Mouse (Mus musculus) cortical plate, adult 2 months (tissue): ENCODE data around the gene Plekhg6. TPM values are rescaled to one million over a fixed set of nuclear protein-coding genes. Genes with fewer than 3 reads are reported as not detected.

ENCODE experiments used
- H3K27ac ChIP-seq: fragments of 200-500 bp; 2 replicates; pipeline ENCODE4 v1.5.1; 2012; ENCODE audit warnings: low read length, control low read depth, inconsistent platforms; ENCODE audit not compliant: insufficient read depth
- H3K4me1 ChIP-seq: fragments of 200-500 bp; 2 replicates; pipeline ENCODE4 v1.6.1; 2011; ENCODE audit warnings: low read length; ENCODE audit not compliant: control insufficient read depth, insufficient read depth
- H3K4me3 ChIP-seq: fragments of 200-500 bp; 2 replicates; pipeline ENCODE4 v1.5.1; 2011; ENCODE audit warnings: mild to moderate bottlenecking, low read length, control low read depth; ENCODE audit not compliant: insufficient read depth
- CTCF ChIP-seq: fragments of 200-500 bp; IDR thresholded peaks from 2 replicates; pipeline ENCODE4 v1.5.1; 2011; ENCODE audit warnings: mild to moderate bottlenecking, control low read depth, low read length; ENCODE audit not compliant: insufficient read depth; ENCODE audit errors: extremely low read depth
- POLR2A ChIP-seq: fragments of 200-500 bp; IDR thresholded peaks from 2 replicates; pipeline ENCODE4 v1.6.1; 2011; ENCODE audit warnings: mild to moderate bottlenecking, low read length, control low read depth; ENCODE audit not compliant: insufficient read depth; ENCODE audit errors: extremely low read depth
- polyA plus RNA-seq: library from polyadenylated mRNA; depleted of rRNA; stranded (reverse); fragments of >200 nt; gene quantifications from 2 replicates; pipeline ENCODE4 v1.2.3, GENCODE M21; 2012

Plekhg6 gene
- polyA plus RNA-seq, 1 experiment, result 0.23 TPM

GRCm38 (mm10) chr6:125349575-125350230 lies 30.9 kb downstream of the Plekhg6 start:
- TF ChIP-seq POLR2A (no peak), CTCF (no peak)
- Histone ChIP-seq H3K4me1 (no peaks in the 10 kb centered on the region), H3K4me3 (peak overlapping the region; percentile 39), H3K27ac (peak overlapping the region; percentile 68; the same call in 1 of the 2 replicates)

- no peak for TF ChIP-seq CTCF
- no peak for TF ChIP-seq POLR2A
- H3K27ac ChIP-seq, result peak within 1 kb of the TSS; percentile 68
- H3K4me1 ChIP-seq, result no peaks in the 10 kb centered on the region
Measured at GRCm38 (mm10) chr6:125348721-125349574, 31.6 kb downstream of the Plekhg6 start, which contains the start of gene Tnfrsf1a. Gene Tnfrsf1a (plus strand): TSS chr6:125349362.

GRCm38 (mm10) chr6:125346029-125346428 lies 34.6 kb downstream of the Plekhg6 start:
- Histone ChIP-seq H3K4me3 (no peak overlapping the region), H3K4me1 (no peaks in the 10 kb centered on the region), H3K27ac (no peak overlapping the region)
- no peak for TF ChIP-seq CTCF

More at GRCm38 (mm10) chr6:125348721-125349574, 31.6 kb downstream of the Plekhg6 start, which contains the start of gene Tnfrsf1a:
- H3K4me3 ChIP-seq, result peak within 1 kb of the TSS; percentile 39

GRCm38 (mm10) chr6:125345625-125346024 lies 35.0 kb downstream of the Plekhg6 start:
- H3K27ac ChIP-seq, result no peak overlapping the region
- H3K4me1 ChIP-seq, result no peaks in the 10 kb centered on the region
- H3K4me3 ChIP-seq, result no peak overlapping the region
- TF ChIP-seq POLR2A (no peak), CTCF (no peak)

- Histone ChIP-seq H3K4me1 (no peaks in the 10 kb centered on the region), H3K27ac (no peak overlapping the region)
Measured at GRCm38 (mm10) chr6:125344866-125345265, 35.7 kb downstream of the Plekhg6 start.

GRCm38 (mm10) chr6:125344084-125344483 lies 36.5 kb downstream of the Plekhg6 start:
- Histone ChIP-seq H3K4me1 (no peaks in the 10 kb centered on the region), H3K27ac (no peak overlapping the region), H3K4me3 (no peak overlapping the region)
- no peak for TF ChIP-seq CTCF
- no peak for TF ChIP-seq POLR2A

More at GRCm38 (mm10) chr6:125344866-125345265, 35.7 kb downstream of the Plekhg6 start:
- H3K4me3 ChIP-seq, result no peak overlapping the region
- no peak for TF ChIP-seq POLR2A
- no peak for TF ChIP-seq CTCF

- Histone ChIP-seq H3K27ac (no peak overlapping the region), H3K4me1 (no peaks in the 10 kb centered on the region), H3K4me3 (no peak overlapping the region)
- TF ChIP-seq CTCF, result no peak
- TF ChIP-seq POLR2A, result no peak
Measured at GRCm38 (mm10) chr6:125342198-125342597, 38.4 kb downstream of the Plekhg6 start.

- no peak overlapping the region for H3K4me3 ChIP-seq
- no peaks in the 10 kb centered on the region for H3K4me1 ChIP-seq
- no peak for TF ChIP-seq POLR2A
- no peak for TF ChIP-seq CTCF
- H3K27ac ChIP-seq, result no peak overlapping the region
Measured at GRCm38 (mm10) chr6:125340244-125340643, 40.3 kb downstream of the Plekhg6 start.

GRCm38 (mm10) chr6:125338791-125339660 lies 41.6 kb downstream of the Plekhg6 start:
- Histone ChIP-seq H3K27ac (no peak overlapping the region), H3K4me1 (no peaks in the 10 kb centered on the region), H3K4me3 (no peak overlapping the region)
- TF ChIP-seq POLR2A (no peak), CTCF (no peak)
